Mouse (Mus musculus) heart, embryonic 10.5 days (tissue): ENCODE results near the gene Igsf11. TPM values are rescaled to one million over a fixed set of nuclear protein-coding genes. Genes with fewer than 3 reads are reported as not detected.

Experiments
- DNase-seq: peaks from one replicate; pipeline ENCODE4 v3.0.0-alpha.2; 2017; ENCODE audit warnings: low spot score
- H3K27ac ChIP-seq: fragments of 300-500 bp; sonication (generic); 2 replicates; pipeline ENCODE4 v1.5.1; 2016; ENCODE audit warnings: mild to moderate bottlenecking
- H3K27me3 ChIP-seq: fragments of 300-500 bp; sonication (generic); 2 replicates; pipeline ENCODE4 v1.6.1; 2016; ENCODE audit warnings: mild to moderate bottlenecking; ENCODE audit not compliant: poor library complexity, insufficient read depth, severe bottlenecking
- H3K36me3 ChIP-seq: fragments of 300-500 bp; sonication (generic); 2 replicates; pipeline ENCODE4 v1.6.1; 2016; ENCODE audit warnings: mild to moderate bottlenecking, moderate library complexity
- H3K4me1 ChIP-seq: fragments of 300-500 bp; sonication (generic); 2 replicates; pipeline ENCODE4 v1.6.1; 2016; ENCODE audit warnings: mild to moderate bottlenecking
- H3K4me3 ChIP-seq: fragments of 300-500 bp; sonication (generic); 2 replicates; pipeline ENCODE4 v1.5.1; 2016; ENCODE audit warnings: mild to moderate bottlenecking, moderate library complexity
- H3K9me3 ChIP-seq: fragments of 300-500 bp; sonication (generic); 2 replicates; pipeline ENCODE4 v1.6.1; 2016; ENCODE audit warnings: mild to moderate bottlenecking, moderate library complexity
- WGBS: fragments of 180-500 bp; shearing (Covaris S2); methylation state at CpG from one replicate; pipeline ENCODE4 v1.1.7; 2016; 5-methylcytosine and 5-hydroxymethylcytosine counted together
- polyA plus RNA-seq: library from polyadenylated mRNA; unstranded; fragments of >200 nt; fragmentation: Nextera tagmentation; extraction: Ambion mirVana; gene quantifications from 2 replicates; pipeline ENCODE4 v1.2.1, GENCODE M21; 2016

The Igsf11 gene
- 0.85 and 1.8 TPM in 2 replicates for polyA plus RNA-seq

DNA sequence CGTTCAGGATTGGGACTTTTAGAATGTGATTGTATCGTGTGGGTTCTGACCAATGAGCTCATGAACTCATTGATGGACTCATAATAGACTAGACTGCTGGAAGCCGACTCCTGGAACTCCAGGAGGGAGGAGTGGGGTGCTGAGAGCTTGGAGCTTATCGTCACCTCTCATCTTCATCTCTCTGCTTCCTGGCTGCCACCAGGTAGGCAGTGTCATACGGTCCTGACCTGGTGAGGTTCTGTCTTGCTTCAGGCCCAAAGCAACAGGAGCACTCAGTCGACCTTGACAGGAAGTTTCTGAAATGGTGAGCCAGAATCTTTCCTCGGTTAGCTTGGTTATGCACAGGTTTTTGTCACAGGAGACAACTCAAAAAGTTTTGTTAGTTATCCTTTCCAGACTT is at the start of gene Igsf11:
TSS of gene Igsf11 (plus strand) at position 301 of the 400 bp plus-strand sequence.
- Histone ChIP-seq H3K27me3 (no peaks in the 10 kb centered on the region), H3K4me3 (no peak within 1 kb of the TSS), H3K36me3 (no peaks in the 10 kb centered on the region), H3K4me1 (0 out of 2 replicates have a peak, but pooled peaks cover 1% of the 10 kb centered on the region), H3K27ac (no peak within 1 kb of the TSS), H3K9me3 (no peaks in the 10 kb centered on the region)
- no peak for DNase-seq
- WGBS, result 79% methylated on average over 7 of the region's 7 CpGs

DNA sequence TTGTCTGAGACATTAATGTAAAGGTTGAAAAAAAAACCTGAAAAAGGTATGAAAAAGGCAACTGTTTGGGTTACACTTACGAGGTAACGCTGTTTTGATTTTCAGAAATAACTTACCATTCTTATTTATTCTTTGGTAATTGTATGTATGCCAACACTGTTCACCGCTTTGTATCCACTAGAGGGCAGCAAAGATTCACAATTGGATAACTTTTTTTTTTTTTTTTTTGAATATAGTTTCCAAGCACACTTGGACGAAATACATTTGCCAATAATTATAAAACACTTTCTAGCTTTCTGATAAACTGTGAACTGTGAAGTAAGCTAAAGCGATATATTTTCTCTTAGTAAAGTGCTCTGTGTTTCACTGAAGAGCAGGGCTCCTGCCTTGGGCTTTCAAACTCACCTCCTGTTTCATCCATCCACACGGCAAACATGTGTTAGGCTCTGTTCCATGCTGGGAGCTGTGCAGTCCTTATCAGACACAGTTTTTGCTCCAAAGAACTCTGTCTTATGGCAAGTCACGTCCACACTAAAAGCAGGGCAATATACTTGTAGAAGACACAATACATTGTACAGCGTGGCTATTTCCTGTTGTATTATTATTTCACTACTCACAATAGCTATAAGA is 34.2 kb upstream of the Igsf11 start:
- Histone ChIP-seq H3K27ac (no peak overlapping the region), H3K9me3 (no peaks in the 10 kb centered on the region), H3K4me1 (no peaks in the 10 kb centered on the region), H3K36me3 (no peaks in the 10 kb centered on the region), H3K27me3 (no peaks in the 10 kb centered on the region), H3K4me3 (no peak overlapping the region)
- no peak for DNase-seq
- WGBS, result 33% methylated on average over 8 of the region's 8 CpGs

DNA sequence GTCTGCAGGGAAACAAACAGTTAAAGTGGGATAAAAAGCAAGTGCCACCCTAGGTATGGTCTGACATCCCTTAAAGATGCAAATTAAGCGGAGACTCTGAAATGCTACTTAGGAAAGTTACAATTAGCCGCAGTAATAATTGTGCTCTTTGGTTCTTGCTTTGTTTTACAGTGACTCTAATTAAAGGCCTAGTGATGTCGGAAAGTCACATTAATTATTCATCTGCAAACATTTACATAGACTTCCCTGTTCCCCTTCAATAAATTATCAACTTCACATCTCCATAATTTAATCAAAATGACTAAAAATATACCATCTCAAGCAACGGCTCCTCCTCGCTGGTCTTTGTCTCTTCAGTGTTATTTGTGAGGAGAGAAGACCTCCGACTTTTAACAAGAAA is 31.9 kb upstream of the Igsf11 start:
- Histone ChIP-seq H3K27me3 (no peaks in the 10 kb centered on the region), H3K27ac (no peak overlapping the region), H3K9me3 (no peaks in the 10 kb centered on the region), H3K4me3 (no peak overlapping the region), H3K36me3 (no peaks in the 10 kb centered on the region), H3K4me1 (no peaks in the 10 kb centered on the region)
- DNase-seq, result no peak
- 75% methylated on average over 6 of the region's 6 CpGs for WGBS

DNA sequence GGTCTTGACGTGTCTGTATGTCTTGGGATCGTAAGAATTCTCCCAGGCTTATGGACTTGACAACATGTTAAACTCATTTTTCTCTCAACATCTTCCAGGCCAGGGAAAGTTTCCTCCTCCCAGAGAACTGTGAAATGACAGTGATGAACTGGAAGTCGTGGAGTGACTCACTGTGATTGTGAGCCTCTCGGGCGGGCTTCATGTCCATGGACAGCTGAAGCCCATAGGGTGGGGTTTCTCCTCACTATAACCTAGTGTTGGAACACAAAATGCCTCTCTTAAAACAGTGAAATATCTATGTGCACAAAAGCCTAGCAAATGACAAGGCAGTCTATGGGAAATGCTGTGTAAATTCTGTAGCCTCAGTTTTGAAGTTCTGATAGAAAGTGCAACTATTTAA is 28.1 kb upstream of the Igsf11 start:
- no peaks in the 10 kb centered on the region for H3K36me3 ChIP-seq
- H3K27me3 ChIP-seq, result no peaks in the 10 kb centered on the region
- H3K9me3 ChIP-seq, result no peaks in the 10 kb centered on the region
- 70% methylated on average over 5 of the region's 5 CpGs for WGBS
- no peaks in the 10 kb centered on the region for H3K4me1 ChIP-seq
- no peak overlapping the region for H3K27ac ChIP-seq
- H3K4me3 ChIP-seq, result no peak overlapping the region
- DNase-seq, result no peak

DNA sequence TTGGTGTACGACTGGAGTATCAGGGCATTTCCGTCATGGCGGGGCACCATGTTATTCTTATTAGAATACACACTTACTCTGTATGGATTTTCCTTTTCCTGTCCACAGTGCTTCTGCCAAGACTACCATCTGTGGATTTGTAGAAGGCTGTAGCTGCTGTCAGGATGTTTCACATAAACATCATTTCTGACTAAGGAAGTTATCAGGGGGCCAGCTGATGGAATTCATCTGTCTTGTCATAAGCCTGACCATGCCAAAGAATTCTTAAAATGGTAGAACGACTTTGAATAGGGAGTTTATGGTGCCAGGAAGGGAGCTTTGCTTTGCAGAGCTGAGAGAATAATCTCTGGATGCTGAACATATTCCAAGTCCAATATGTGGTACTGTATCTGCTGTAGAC is 19.2 kb upstream of the Igsf11 start:
- Histone ChIP-seq H3K9me3 (no peaks in the 10 kb centered on the region), H3K4me3 (no peak overlapping the region), H3K27ac (no peak overlapping the region), H3K36me3 (no peaks in the 10 kb centered on the region), H3K27me3 (no peaks in the 10 kb centered on the region), H3K4me1 (no peaks in the 10 kb centered on the region)
- DNase-seq, result no peak
- 78% methylated on average over 4 of the region's 4 CpGs for WGBS

DNA sequence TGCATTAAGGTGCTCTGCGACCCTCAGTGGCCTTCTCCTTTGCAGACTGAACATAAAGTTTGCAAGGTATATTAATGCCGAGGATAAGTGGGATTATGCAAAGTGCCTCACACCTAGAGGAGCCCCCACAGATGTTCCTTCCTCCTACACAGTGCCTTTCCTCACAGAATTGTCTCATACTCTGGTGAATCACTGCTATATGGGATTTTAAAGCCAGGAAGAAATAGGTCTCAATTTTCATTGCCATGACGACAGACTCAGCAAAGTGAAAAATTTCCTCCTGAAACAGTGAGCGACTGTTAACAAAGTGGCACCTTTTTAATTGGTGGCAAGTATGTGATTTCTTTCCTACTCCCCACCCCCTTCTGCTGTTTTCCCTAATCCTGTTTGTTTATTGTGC is 18.0 kb upstream of the Igsf11 start:
- Histone ChIP-seq H3K9me3 (no peaks in the 10 kb centered on the region), H3K36me3 (no peaks in the 10 kb centered on the region), H3K4me3 (no peak overlapping the region), H3K27ac (no peak overlapping the region), H3K4me1 (no peaks in the 10 kb centered on the region), H3K27me3 (no peaks in the 10 kb centered on the region)
- WGBS, result 30% methylated on average over 4 of the region's 4 CpGs
- DNase-seq, result no peak

DNA sequence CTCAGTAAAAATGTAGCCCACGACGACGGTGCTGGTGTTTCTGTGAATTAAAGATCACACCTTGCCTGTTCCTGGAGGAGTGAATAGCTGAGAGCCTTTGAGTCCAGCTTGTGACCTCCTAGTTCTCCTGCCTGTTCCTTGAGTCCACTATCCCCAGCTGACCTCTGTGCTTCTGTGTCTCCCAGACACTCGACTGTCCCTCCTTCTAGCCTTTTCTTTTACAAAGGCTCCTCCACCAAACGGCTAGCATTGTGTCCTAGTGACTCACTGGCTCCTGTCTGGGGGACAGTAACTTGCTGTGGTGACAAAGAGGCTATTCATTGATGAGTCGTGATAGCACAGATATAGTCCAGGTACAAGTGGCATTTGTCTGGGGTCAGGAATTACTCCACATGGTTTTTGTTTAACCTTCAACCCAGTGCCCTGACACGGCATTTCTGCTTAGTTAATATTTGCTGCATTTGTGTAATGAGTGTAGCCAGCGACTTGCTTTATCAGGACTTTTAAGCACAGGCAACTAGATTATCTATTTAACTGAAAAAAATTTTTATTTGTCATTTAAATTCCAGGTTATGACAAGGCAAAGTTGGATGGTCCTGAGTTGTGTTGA is 6.5 kb downstream of the Igsf11 start:
- Histone ChIP-seq H3K27ac (no peak overlapping the region), H3K27me3 (peaks cover 17% of the 10 kb centered on the region), H3K9me3 (no peaks in the 10 kb centered on the region), H3K36me3 (no peaks in the 10 kb centered on the region), H3K4me3 (no peak overlapping the region), H3K4me1 (0 out of 2 replicates have a peak, but pooled peaks cover 4% of the 10 kb centered on the region)
- no peak for DNase-seq
- 44% methylated on average over 8 of the region's 8 CpGs for WGBS

DNA sequence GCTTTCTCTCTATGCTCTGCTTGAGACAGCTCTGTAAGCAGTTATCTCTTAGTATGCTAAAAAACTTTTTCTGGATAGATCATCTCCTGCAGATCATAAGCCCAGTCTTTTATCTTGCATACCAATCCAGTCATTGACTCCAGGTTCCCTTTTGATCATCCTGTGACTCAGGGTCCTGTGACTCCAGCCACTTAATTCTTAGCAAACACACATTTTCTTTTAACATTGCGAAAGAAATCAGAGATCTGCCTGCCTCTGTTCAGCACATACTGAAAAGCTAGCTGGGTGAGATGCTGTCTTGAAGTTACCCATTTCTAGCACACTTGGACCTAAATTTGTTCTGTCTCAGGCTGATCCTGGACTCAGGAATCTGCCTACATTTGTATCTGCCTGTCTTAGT is 7.6 kb downstream of the Igsf11 start:
- 77% methylated on average over 1 of the region's 1 CpGs for WGBS
- no peak for DNase-seq
- peaks cover 28% of the 10 kb centered on the region for H3K27me3 ChIP-seq
- 0 out of 2 replicates have a peak, but pooled peaks cover 4% of the 10 kb centered on the region for H3K4me1 ChIP-seq
- H3K27ac ChIP-seq, result no peak overlapping the region
- no peak overlapping the region for H3K4me3 ChIP-seq
- H3K9me3 ChIP-seq, result no peaks in the 10 kb centered on the region
- H3K36me3 ChIP-seq, result no peaks in the 10 kb centered on the region

DNA sequence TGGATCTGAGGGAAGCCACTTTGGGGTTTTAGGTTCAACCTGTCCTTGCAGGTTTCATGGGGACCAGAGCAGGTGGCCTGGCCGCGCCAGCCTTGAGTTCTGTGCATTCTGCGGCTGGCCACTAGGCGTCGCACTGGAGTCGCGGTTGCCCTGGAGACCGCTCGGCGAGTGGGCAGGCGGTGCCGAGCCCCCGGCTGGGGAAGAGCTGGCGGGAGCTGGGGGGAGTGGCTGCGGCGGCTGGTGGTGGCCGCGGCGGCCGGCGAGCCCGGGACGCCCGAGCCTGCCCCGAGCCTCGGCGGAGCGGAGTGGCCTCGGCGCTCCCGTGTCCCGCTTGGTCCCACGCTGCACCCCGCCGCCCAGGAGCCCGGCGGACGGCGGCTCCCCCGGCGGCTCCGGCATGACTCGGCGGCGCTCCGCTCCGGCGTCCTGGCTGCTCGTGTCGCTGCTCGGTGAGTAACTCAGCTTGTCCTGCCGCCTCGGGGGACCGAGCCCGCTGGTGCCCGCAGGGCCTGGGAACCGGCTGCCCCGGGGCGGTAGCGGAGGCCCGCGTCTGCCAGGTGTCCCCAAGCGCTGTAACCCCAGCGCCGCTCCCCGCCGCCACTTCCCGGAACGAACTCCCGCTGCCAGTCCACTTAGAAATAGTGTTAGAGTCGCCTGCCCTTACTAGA is 9.8 kb downstream of the Igsf11 start:
- DNase-seq, result peak; percentile 95
- Histone ChIP-seq H3K4me3 (peak overlapping the region; percentile 75), H3K36me3 (no peaks in the 10 kb centered on the region), H3K9me3 (no peaks in the 10 kb centered on the region), H3K27me3 (peaks cover 39% of the 10 kb centered on the region), H3K27ac (peak overlapping the region; percentile 82), H3K4me1 (0 out of 2 replicates have a peak, but pooled peaks cover 4% of the 10 kb centered on the region)
- WGBS, result 0% methylated on average over 62 of the region's 71 CpGs

DNA sequence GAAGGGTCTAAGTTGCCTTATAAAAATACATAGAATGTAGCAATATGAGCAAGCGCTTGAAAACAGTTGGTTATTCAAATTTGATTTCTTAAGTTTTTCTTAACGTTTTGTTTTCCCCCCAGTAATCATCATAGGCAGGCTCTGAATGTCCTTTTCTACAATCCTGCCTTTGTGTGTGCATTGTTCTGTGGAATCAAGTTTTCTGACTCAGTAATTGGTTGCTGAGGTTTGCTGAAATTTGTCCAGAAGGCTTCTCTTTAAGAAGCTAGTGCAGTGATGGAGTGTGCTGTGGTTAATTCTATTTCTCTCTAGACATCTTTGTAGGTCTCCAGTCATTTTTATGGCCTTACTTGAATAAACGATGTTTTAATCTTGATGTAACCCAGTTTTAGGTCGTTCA is 10.5 kb downstream of the Igsf11 start:
- peak overlapping the region; percentile 75 for H3K4me3 ChIP-seq
- H3K27ac ChIP-seq, result no peak overlapping the region
- WGBS, result 44% methylated on average over 4 of the region's 4 CpGs
- peaks cover 39% of the 10 kb centered on the region for H3K27me3 ChIP-seq
- DNase-seq, result no peak
- no peaks in the 10 kb centered on the region for H3K36me3 ChIP-seq
- H3K9me3 ChIP-seq, result no peaks in the 10 kb centered on the region
- H3K4me1 ChIP-seq, result no peaks in the 10 kb centered on the region

DNA sequence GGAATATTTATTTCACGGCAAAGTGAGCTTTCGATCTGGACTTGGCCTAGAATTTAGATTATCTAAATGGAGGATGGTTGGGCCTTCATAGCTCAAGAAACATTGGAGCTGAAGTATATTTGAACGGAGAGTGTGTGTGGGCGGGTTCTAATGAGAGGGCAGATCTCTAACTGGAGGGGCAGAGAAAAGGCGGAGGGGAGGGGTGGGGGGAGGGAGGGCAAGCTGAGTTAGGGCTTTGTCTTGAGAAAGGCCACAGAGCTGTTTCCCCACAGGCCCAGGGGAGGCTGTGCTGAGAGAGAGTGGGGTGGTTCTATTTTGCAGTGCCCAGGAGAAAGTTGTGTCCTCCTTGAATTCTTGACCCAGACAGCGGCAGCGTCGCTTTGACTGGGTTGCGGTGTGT is 11.7 kb downstream of the Igsf11 start:
- H3K27me3 ChIP-seq, result peaks cover 39% of the 10 kb centered on the region
- H3K27ac ChIP-seq, result no peak overlapping the region
- no peaks in the 10 kb centered on the region for H3K9me3 ChIP-seq
- WGBS, result 69% methylated on average over 9 of the region's 9 CpGs
- no peak for DNase-seq
- no peak overlapping the region for H3K4me3 ChIP-seq
- H3K36me3 ChIP-seq, result no peaks in the 10 kb centered on the region
- H3K4me1 ChIP-seq, result no peaks in the 10 kb centered on the region

DNA sequence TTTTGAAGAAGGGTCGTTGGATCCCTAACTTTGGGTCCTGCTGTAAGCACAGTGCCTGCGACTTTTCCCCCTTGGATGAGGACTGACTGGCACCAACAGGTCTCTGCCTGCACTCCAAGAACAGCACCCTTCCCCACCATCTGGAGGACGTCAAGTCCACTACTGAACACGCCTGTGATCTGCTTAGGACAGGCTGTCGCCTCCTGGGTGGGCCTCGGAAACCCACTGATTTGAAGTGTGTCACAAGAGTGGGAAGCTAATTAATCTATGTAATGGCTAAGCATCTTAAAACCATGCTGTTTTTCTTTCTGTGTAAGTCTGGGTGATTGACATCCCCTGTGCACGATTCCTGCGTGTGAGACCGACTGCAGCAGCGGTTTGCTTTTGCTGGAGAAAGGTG is 13.4 kb downstream of the Igsf11 start:
- no peaks in the 10 kb centered on the region for H3K36me3 ChIP-seq
- H3K9me3 ChIP-seq, result no peaks in the 10 kb centered on the region
- peaks cover 39% of the 10 kb centered on the region for H3K27me3 ChIP-seq
- no peak overlapping the region for H3K27ac ChIP-seq
- H3K4me3 ChIP-seq, result no peak overlapping the region
- WGBS, result 52% methylated on average over 10 of the region's 10 CpGs
- no peak for DNase-seq
- peaks cover 7% of the 10 kb centered on the region; the same call in 1 of the 2 replicates for H3K4me1 ChIP-seq

DNA sequence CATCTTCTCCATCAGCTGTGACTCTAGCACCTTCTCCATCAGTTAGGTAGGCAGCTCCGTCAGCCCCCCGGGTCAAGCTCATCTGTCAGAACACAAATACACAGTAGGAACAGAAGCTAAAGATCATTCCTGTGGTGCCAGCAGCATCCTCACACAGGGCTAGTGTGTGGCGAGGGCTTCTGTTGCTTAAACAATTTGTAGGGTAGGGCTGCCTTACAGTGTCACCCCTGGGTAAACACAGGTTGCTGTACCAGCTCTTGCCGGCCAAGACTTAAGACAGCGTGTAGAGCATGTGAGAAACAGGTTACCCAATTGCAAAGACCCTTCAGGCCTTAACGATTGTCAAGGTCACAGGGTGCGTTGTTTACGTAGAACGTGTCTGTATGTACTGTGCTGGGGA is 15.8 kb downstream of the Igsf11 start:
- no peaks in the 10 kb centered on the region for H3K9me3 ChIP-seq
- 77% methylated on average over 9 of the region's 9 CpGs for WGBS
- peaks cover 28% of the 10 kb centered on the region; the same call in 1 of the 2 replicates for H3K27me3 ChIP-seq
- H3K4me3 ChIP-seq, result no peak overlapping the region
- no peak for DNase-seq
- H3K4me1 ChIP-seq, result peaks cover 14% of the 10 kb centered on the region
- no peaks in the 10 kb centered on the region for H3K36me3 ChIP-seq
- H3K27ac ChIP-seq, result no peak overlapping the region
